Mouse (Mus musculus) C2C12 (cell line): ENCODE results near the gene Nol4l.

Experiments used
- CEBPB ChIP-seq: IDR thresholded peaks from one replicate; pipeline ENCODE4 v1.6.1; 2011; ENCODE audit warnings: low read depth, mild to moderate bottlenecking, control low read depth, moderate library complexity
- CTCF ChIP-seq: IDR thresholded peaks from one replicate; pipeline ENCODE4 v1.5.1; 2011; ENCODE audit not compliant: control insufficient read depth, insufficient read depth, insufficient read length
- FOSL1 ChIP-seq: IDR thresholded peaks from one replicate; pipeline ENCODE4 v1.8.0; 2011; ENCODE audit warnings: mild to moderate bottlenecking, low read length; ENCODE audit not compliant: poor library complexity, insufficient read depth, severe bottlenecking
- MAX ChIP-seq: IDR thresholded peaks from one replicate; pipeline ENCODE4 v1.6.1; 2011; ENCODE audit warnings: mild to moderate bottlenecking, control low read depth
- MYOD1 ChIP-seq: IDR thresholded peaks from one replicate; pipeline ENCODE4 v1.6.1; 2011; ENCODE audit warnings: low read depth; ENCODE audit not compliant: control insufficient read depth, insufficient read length
- USF1 ChIP-seq: IDR thresholded peaks from one replicate; pipeline ENCODE4 v1.6.1; 2011; ENCODE audit warnings: low read depth, mild to moderate bottlenecking, control low read depth, moderate library complexity

DNA sequence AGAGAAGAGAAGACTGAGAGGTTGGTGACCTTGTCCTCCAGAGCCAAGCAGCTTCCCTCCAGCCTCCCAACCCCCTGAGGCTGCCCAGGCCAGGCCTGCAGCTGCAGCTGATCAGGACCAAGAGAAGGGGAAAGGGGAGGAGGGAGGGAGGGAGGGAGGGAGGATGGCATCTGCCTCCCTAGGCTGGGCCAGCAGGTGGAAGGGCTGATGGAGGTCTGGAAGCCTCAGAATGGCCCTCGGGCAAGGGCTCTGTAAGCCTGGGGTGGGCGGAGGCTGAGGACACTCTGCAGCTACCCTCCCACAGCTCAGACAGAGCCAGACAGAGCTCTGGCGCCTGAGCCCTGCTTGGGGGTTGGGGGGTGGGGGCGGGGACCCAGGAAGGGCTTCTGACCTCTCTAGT is 7.5 kb downstream of the Nol4l start:
- TF ChIP-seq USF1: no peak
- TF ChIP-seq CTCF: no peak
- TF ChIP-seq CEBPB: no peak
- no peak for TF ChIP-seq MAX
- TF ChIP-seq FOSL1: no peak
- no peak for TF ChIP-seq MYOD1
